Mouse (Mus musculus): ENCODE measurements at regions not wholly inside any gene's neighbourhood (a gene's known extent, or its start where the extent isn't known, plus 50 kb on each side); places are given as distances from the start of the nearest gene placed in this dataset.

DNA sequence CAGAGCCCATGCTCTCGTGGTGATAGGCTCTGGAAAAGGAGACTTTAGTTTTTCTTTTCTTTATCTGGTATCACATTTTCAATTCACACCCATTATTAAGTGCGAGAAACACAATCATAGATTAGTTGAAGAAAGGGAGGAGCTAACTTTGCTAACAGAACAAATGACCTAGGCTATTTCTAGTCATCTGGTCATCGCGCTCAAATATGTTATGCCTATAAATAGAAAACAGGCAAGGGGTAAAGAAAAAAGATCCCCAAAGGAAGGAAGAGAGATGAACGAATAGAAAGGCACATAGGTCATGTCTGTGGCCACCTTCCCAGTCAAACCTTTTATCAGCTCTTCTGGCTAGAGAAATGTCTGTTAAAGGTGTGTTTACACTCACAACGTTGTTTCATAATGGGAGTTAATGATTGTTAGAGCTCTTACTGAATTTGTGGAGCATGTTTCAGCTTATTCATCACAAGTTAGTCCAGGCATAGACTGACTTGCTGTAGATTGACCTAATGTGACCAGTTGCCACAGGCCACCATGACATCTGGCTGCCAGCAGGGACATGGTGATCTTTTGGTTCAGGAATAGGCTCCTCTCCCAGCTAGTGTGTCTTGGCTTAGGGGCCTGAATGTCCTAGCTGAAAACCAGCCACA lies 148.1 kb upstream of the Pik3r1 start:
- WGBS (ENCODE audit: insufficient replicate concordance): 55% methylated on average over 6 of the region's 6 CpGs

DNA sequence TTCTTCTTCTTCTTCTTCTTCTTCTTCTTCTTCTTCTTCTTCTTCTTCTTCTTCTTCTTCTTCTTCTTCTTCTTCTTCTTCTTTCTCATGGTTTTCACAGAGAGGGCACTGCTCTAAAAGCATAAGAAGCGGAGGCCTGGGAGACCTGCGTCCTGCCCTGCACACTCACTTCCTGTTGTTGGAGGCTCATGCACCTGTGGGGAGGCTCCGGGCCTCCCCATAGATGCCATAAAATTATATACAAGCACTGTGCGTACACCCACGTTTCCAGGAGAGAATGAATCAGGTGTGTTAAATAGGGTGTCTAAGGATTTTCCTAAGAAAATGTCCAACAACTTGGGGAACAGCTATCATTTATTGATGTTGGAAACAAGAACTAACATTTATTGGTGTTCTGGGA lies 148.9 kb upstream of the Pik3r1 start:
- no peaks in the 10 kb centered on the region for H3K9me3 ChIP-seq (replicated peaks)
- no peaks in the 10 kb centered on the region for H3K27me3 ChIP-seq (replicated peaks)
- WGBS (ENCODE audit: insufficient replicate concordance): 72% methylated on average over 5 of the region's 5 CpGs
- H3K27ac ChIP-seq: no peak overlapping the region
- H3K36me3 ChIP-seq: no peaks in the 10 kb centered on the region
- no peak overlapping the region for H3K4me3 ChIP-seq
- peaks cover 12% of the 10 kb centered on the region for H3K4me1 ChIP-seq
- H3K4me2 ChIP-seq: no peak overlapping the region
- H3K9ac ChIP-seq: no peak overlapping the region
- no peak for ATAC-seq

More for the DNA sequence above, 148.1 kb upstream of the Pik3r1 start:
- H3K4me3 ChIP-seq: no peak overlapping the region
- H3K4me2 ChIP-seq: no peak overlapping the region
- H3K9ac ChIP-seq: no peak overlapping the region
- no peaks in the 10 kb centered on the region for H3K9me3 ChIP-seq (replicated peaks)
- no peaks in the 10 kb centered on the region for H3K36me3 ChIP-seq
- H3K27ac ChIP-seq: no peak overlapping the region
- 0 out of 2 replicates have a peak, but pooled peaks have one; percentile 10 for ATAC-seq
- H3K27me3 ChIP-seq (replicated peaks): no peaks in the 10 kb centered on the region
- H3K4me1 ChIP-seq: peaks cover 12% of the 10 kb centered on the region

DNA sequence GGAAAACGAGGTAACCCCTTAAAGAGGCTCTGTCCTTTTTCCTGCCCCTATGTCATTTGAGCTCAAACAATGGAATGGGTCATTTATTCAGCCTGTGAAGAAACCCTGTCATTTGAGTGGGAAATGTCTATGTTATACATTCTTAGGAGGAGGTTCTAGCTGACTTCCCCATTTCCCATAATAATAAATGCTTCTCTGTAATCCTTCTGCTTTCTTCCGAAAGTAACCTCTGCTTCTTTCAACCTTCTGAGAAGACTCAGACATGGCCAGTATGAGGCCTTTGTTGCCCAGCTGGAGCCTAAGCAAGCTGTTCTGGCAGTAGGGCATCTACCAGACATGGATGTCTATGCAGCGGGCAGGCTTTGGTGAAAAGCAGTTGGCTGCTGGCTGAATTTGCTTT lies 150.2 kb upstream of the Pik3r1 start:
- peaks cover 12% of the 10 kb centered on the region for H3K4me1 ChIP-seq
- no peaks in the 10 kb centered on the region for H3K9me3 ChIP-seq (replicated peaks)
- no peaks in the 10 kb centered on the region for H3K27me3 ChIP-seq (replicated peaks)
- H3K4me2 ChIP-seq: no peak overlapping the region
- WGBS (ENCODE audit: insufficient replicate concordance): 61% methylated on average over 3 of the region's 3 CpGs
- H3K9ac ChIP-seq: no peak overlapping the region
- no peak for ATAC-seq
- H3K36me3 ChIP-seq: no peaks in the 10 kb centered on the region
- no peak overlapping the region for H3K27ac ChIP-seq
- H3K4me3 ChIP-seq: no peak overlapping the region

DNA sequence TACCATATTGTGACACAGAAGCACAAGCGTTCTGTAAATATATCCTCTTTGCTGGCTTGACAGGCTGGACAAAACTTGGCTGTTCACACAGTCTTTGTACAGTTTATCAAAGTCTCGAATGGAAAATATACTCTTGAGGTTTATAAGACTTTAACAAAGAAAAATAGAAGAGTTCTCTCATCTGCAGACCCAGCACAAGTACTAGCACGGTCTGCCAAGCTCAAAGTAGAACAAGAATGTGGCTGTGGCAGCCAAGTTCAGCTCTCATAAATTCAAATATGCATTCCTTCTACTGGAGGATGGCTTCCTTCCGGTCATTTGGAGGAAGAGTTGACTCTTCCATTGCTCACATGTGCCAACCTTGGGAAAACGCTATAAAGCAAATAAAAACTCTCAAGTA lies 151.2 kb upstream of the Pik3r1 start:
- no peak overlapping the region for H3K9ac ChIP-seq
- no peaks in the 10 kb centered on the region for H3K9me3 ChIP-seq (replicated peaks)
- H3K4me1 ChIP-seq: peaks cover 12% of the 10 kb centered on the region
- no peak overlapping the region for H3K27ac ChIP-seq
- H3K27me3 ChIP-seq (replicated peaks): no peaks in the 10 kb centered on the region
- no peak overlapping the region for H3K4me3 ChIP-seq
- H3K36me3 ChIP-seq: no peaks in the 10 kb centered on the region
- 71% methylated on average over 5 of the region's 5 CpGs for WGBS (ENCODE audit: insufficient replicate concordance)
- ATAC-seq: no peak
- no peak overlapping the region for H3K4me2 ChIP-seq

DNA sequence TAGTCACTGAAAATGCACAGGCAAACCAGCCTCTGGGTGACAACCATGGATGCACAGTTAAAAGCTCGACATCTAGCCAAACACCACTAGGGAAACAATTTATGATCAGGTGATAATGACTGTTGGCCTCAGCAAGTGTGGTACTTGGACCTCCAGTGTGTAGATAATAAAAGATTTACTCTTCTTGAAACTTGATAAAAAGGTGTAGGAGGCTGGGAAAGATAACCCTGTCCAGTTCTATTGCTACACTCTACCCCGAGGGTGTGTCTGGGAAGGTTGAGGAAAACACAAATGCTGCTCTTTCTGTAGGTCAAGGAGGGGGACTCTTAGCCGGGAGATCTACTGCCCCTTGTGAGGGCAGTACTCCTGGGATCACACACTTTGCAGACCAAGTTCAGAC lies 152.4 kb upstream of the Pik3r1 start:
- Histone ChIP-seq H3K9me3 (replicated peaks) (no peaks in the 10 kb centered on the region), H3K4me2 (no peak overlapping the region), H3K4me3 (no peak overlapping the region), H3K36me3 (no peaks in the 10 kb centered on the region), H3K27ac (no peak overlapping the region), H3K4me1 (peaks cover 3% of the 10 kb centered on the region; the same call in 1 of the 2 replicates), H3K9ac (no peak overlapping the region), H3K27me3 (replicated peaks) (no peaks in the 10 kb centered on the region)
- WGBS (ENCODE audit: insufficient replicate concordance): 61% methylated on average over 3 of the region's 3 CpGs
- ATAC-seq: no peak

DNA sequence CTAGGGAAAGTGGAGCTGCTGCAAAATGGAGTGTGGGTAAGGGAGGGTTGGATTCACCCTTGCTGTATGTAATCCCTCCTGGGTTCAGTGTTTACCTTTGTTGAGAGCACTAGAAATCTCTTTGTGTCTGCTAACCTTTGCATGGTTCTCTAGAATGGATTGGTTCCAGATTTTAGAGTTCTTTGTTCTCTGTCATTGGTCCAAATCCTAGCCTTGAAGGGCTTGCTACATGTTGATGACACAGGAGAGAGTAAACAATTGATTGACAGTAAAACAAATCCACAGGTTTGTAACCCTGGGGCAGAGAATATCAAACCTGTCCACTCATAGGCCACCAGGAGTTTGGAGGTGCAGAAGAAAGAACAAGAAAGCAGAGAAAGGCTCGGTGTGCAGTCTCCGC lies 156.6 kb upstream of the Pik3r1 start:
- Histone ChIP-seq H3K9ac (no peak overlapping the region), H3K27me3 (replicated peaks) (no peaks in the 10 kb centered on the region), H3K4me2 (no peak overlapping the region), H3K9me3 (replicated peaks) (no peaks in the 10 kb centered on the region), H3K36me3 (no peaks in the 10 kb centered on the region), H3K4me1 (no peaks in the 10 kb centered on the region), H3K27ac (no peak overlapping the region), H3K4me3 (no peak overlapping the region)
- WGBS (ENCODE audit: insufficient replicate concordance): 75% methylated on average over 2 of the region's 2 CpGs
- no peak for ATAC-seq

DNA sequence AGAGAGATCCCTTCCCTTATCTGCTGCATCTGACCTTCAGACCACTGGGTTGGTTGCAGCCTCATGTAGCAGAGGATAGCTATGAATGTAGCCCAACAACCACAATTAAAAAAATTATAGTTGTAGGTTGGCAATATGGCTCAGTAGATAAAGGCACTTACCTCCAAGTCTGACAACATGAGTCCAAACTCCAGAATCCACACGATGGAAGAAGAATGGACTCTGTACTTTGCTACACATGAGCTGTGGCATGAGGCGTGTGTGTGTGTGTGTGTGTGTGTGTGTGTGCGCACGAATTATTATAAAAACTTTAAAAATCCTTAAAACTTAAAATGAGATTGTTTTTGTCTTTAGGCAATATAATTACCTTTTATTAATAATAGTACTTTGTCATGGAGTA lies 163.2 kb upstream of the Pik3r1 start:
- Histone ChIP-seq H3K9ac (no peak overlapping the region), H3K4me3 (no peak overlapping the region)

DNA sequence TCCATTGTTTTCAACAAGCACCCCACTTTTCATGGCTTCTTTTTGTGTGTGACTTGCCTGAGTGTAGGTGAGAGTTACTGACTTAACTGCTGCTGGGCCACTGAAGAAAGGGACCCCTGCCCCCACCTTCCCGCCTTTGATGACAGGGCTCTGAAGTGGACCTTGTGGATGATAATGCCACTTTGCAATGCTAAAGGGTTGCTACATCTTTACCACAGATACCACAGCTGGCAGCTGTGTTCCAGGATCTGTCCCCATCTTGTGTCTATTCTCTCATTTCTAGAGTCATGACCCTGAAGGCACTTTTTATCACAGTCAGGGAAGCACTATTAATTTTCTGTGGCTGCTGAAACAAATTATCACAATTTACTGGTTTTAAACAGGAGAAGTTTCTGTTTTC lies 163.9 kb upstream of the Pik3r1 start:
- H3K4me1 ChIP-seq: no peaks in the 10 kb centered on the region
- ATAC-seq: no peak
- 63% methylated on average over 1 of the region's 1 CpGs for WGBS (ENCODE audit: insufficient replicate concordance)
- H3K9ac ChIP-seq: no peak overlapping the region
- H3K27ac ChIP-seq: no peak overlapping the region
- no peak overlapping the region for H3K4me2 ChIP-seq
- no peaks in the 10 kb centered on the region for H3K9me3 ChIP-seq (replicated peaks)
- H3K36me3 ChIP-seq: no peaks in the 10 kb centered on the region
- H3K4me3 ChIP-seq: no peak overlapping the region
- H3K27me3 ChIP-seq (replicated peaks): no peaks in the 10 kb centered on the region

More for the DNA sequence above, 163.2 kb upstream of the Pik3r1 start:
- H3K9me3 ChIP-seq (replicated peaks): no peaks in the 10 kb centered on the region
- 75% methylated on average over 4 of the region's 4 CpGs for WGBS (ENCODE audit: insufficient replicate concordance)
- H3K27me3 ChIP-seq (replicated peaks): no peaks in the 10 kb centered on the region
- no peak overlapping the region for H3K27ac ChIP-seq
- H3K4me2 ChIP-seq: no peak overlapping the region
- ATAC-seq: no peak
- H3K36me3 ChIP-seq: no peaks in the 10 kb centered on the region
- no peaks in the 10 kb centered on the region for H3K4me1 ChIP-seq

DNA sequence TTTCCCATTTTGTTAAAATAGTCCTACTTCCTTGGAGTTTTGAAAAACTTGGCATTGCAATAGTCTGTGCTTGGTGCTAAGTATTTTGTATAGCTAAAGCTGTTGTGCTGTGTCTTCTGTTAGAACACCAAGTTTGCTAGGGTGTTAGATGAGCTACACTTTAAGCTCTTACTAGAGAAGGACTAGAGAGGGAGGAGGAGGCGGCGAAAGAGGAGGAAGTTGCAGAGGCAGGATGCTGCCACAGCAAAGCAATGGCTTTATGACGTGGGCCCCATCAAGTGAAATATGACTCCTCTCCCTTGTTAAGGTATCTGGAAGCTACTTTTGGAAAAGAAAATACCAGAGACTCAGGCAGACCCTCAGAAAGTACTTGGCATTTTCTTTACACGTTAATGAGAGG lies 167.8 kb upstream of the Pik3r1 start:
- H3K4me2 ChIP-seq: no peak overlapping the region
- no peak overlapping the region for H3K27ac ChIP-seq
- no peak overlapping the region for H3K9ac ChIP-seq
- no peaks in the 10 kb centered on the region for H3K4me1 ChIP-seq
- H3K36me3 ChIP-seq: no peaks in the 10 kb centered on the region
- H3K9me3 ChIP-seq (replicated peaks): no peaks in the 10 kb centered on the region
- no peak for ATAC-seq
- H3K4me3 ChIP-seq: no peak overlapping the region
- no peaks in the 10 kb centered on the region for H3K27me3 ChIP-seq (replicated peaks)
- 35% methylated on average over 4 of the region's 4 CpGs for WGBS (ENCODE audit: insufficient replicate concordance)

DNA sequence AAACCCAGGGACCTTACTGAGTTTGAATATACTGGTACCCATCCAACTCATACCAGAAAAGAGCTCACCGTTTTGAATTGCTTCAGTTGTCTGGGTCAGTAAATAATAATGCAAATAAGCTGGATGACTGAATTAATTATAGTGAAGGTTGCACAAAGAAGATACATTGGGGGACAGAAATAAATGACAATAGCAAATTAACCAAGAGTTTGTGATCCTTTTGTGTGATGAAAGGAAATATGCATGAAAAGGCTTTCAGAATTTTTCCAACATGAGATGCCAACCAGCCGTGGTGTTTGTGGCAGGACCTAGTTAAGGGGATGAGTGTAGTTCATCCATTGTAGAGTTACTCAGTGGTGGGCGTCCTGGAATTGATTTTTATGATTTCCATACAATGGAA lies 186.5 kb upstream of the Pik3r1 start:
- Histone ChIP-seq H3K4me2 (no peak overlapping the region), H3K4me3 (no peak overlapping the region), H3K9ac (no peak overlapping the region), H3K4me1 (no peaks in the 10 kb centered on the region), H3K36me3 (no peaks in the 10 kb centered on the region), H3K27me3 (replicated peaks) (no peaks in the 10 kb centered on the region), H3K27ac (no peak overlapping the region), H3K9me3 (replicated peaks) (no peaks in the 10 kb centered on the region)
- no peak for ATAC-seq
- WGBS (ENCODE audit: insufficient replicate concordance): 70% methylated on average over 3 of the region's 3 CpGs

DNA sequence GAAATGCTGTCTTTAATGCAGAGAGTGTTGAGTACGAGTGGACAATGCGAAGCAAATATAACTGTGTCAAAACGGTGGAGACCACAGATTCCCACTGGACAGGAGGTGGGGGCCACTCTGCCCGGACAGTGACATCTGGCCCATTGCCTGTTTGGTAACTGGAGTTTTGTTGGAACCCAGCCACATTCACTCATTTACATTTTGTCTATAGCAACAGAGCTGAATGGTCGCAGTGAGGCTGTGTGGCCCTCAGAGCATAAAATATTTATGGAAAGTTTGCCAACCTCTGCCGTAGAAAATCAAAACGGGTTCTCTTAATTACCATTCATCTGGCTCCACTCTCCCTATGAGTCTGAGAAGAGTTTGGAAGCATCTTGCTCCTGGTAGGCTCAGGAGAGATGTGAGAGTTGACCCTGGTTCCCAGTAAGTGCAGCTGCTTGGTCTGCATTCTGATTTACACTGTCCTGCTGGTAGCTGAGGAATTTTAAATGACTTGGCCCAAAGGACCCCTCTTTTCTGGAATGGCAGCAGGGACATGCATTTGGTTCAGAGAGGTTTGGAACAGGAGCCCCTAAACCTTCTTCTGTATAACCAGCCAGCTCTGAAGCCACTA lies 187.9 kb upstream of the Pik3r1 start:
- H3K4me3 ChIP-seq: no peak overlapping the region
- WGBS (ENCODE audit: insufficient replicate concordance): 73% methylated on average over 7 of the region's 7 CpGs
- no peaks in the 10 kb centered on the region for H3K36me3 ChIP-seq
- H3K9ac ChIP-seq: no peak overlapping the region
- ATAC-seq: no peak
- H3K27ac ChIP-seq: no peak overlapping the region
- no peaks in the 10 kb centered on the region for H3K9me3 ChIP-seq (replicated peaks)
- H3K27me3 ChIP-seq (replicated peaks): no peaks in the 10 kb centered on the region
- no peaks in the 10 kb centered on the region for H3K4me1 ChIP-seq
- H3K4me2 ChIP-seq: no peak overlapping the region

DNA sequence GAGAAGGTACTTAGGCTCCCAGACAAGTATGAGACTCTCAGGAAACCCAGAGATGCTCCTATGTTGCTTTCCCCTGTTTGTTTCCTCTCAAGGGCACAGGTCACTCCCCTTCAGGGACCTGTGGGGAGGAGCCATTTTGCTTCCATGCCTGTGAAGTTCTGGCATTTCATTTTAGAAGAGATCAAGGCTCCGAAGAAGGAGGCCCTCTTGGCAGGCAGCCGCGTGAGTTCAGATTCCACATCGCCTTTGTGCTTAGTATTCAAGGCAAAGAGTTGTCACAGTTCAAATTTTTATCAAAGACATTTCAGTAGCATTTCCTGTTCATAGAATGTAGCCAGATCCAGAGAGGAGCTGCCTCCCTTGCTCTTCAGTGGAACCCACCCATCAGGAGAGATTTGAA lies 189.8 kb upstream of the Pik3r1 start:
- no peak for ATAC-seq
- Histone ChIP-seq H3K27me3 (replicated peaks) (no peaks in the 10 kb centered on the region), H3K9ac (no peak overlapping the region), H3K36me3 (no peaks in the 10 kb centered on the region), H3K27ac (no peak overlapping the region), H3K9me3 (replicated peaks) (no peaks in the 10 kb centered on the region), H3K4me2 (no peak overlapping the region), H3K4me1 (no peaks in the 10 kb centered on the region), H3K4me3 (no peak overlapping the region)
- 68% methylated on average over 4 of the region's 4 CpGs for WGBS (ENCODE audit: insufficient replicate concordance)

DNA sequence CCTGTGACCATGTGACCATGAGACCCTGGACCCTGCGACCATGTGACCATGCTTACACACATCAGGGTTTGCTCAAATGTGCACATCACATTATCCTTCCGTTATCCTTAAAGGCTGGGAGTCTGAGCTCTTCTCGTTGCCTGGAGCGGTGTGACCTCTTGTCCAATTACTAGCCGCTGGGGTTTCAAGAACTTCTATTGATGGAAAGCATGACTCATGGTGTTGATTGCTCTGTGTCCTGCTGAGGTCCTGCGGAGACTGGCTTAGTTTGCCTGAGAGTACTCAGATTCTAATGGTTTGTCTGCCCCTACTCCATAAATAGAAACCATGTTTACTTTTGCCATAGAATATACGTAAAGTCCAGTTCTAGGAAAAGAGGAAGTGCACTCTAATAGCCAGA lies 197.5 kb upstream of the Pik3r1 start:
- no peaks in the 10 kb centered on the region for H3K9me3 ChIP-seq (replicated peaks)
- no peak for ATAC-seq
- H3K4me3 ChIP-seq: no peak overlapping the region
- no peaks in the 10 kb centered on the region for H3K36me3 ChIP-seq
- 72% methylated on average over 7 of the region's 7 CpGs for WGBS (ENCODE audit: insufficient replicate concordance)
- H3K27ac ChIP-seq: no peak overlapping the region
- no peaks in the 10 kb centered on the region for H3K27me3 ChIP-seq (replicated peaks)
- H3K4me1 ChIP-seq: no peaks in the 10 kb centered on the region
- H3K4me2 ChIP-seq: no peak overlapping the region
- H3K9ac ChIP-seq: no peak overlapping the region

Measured in liver, embryonic 12.5 days (tissue).